Comparison of ENCODE assay signal across 7 mouse cellular contexts in genomic region chr17:26971247-26971905, GRCm38 (mm10). TPM values are rescaled to one million over a fixed set of nuclear protein-coding genes. Genes with fewer than 3 reads are reported as not detected.
A peak's percentile ranks its signal among the peaks of the same experiment; 100 is the strongest.
DNase-seq lines count a peak whose midpoint lies in the region; ATAC-seq and TF ChIP-seq lines count a peak whose summit lies in the region.

No protein-coding gene starts in this region.

- H3K36me3 ChIP-seq in kidney, embryonic 15.5 days, result peaks cover 53% of the 10 kb centered on the region
- peaks cover 72% of the 10 kb centered on the region for H3K36me3 ChIP-seq in embryonic facial prominence, embryonic 10.5 days (replicated peaks)
- peaks cover 68% of the 10 kb centered on the region for H3K36me3 ChIP-seq in hindbrain, embryonic 13.5 days
- H3K36me3 ChIP-seq in liver, postnatal 0 days (replicated peaks; ENCODE audit: insufficient read depth, low read length), result peaks cover 9% of the 10 kb centered on the region

- 0 out of 2 replicates have a peak overlapping the region, but pooled peaks have one; percentile 15 for H3K27ac ChIP-seq in kidney, embryonic 15.5 days
- H3K27ac ChIP-seq in embryonic facial prominence, embryonic 10.5 days (replicated peaks), result peak overlapping the region; percentile 57
- no peak overlapping the region for H3K27ac ChIP-seq in hindbrain, embryonic 13.5 days
- H3K27ac ChIP-seq in liver, postnatal 0 days (ENCODE audit: low read depth), result no peak overlapping the region

- H3K27me3 ChIP-seq in kidney, embryonic 15.5 days, result no peaks in the 10 kb centered on the region
- no peaks in the 10 kb centered on the region for H3K27me3 ChIP-seq in embryonic facial prominence, embryonic 10.5 days (replicated peaks; ENCODE audit: low read depth, poor library complexity, severe bottlenecking)
- H3K27me3 ChIP-seq in hindbrain, embryonic 13.5 days, result no peaks in the 10 kb centered on the region
- H3K27me3 ChIP-seq in liver, postnatal 0 days (ENCODE audit: insufficient read depth, low read length), result no peaks in the 10 kb centered on the region

- H3K4me3 ChIP-seq in kidney, embryonic 15.5 days (replicated peaks), result peak overlapping the region; percentile 81
- peak overlapping the region; percentile 92 for H3K4me3 ChIP-seq in embryonic facial prominence, embryonic 10.5 days
- no peak overlapping the region for H3K4me3 ChIP-seq in hindbrain, embryonic 13.5 days
- 0 out of 2 replicates have a peak overlapping the region, but pooled peaks have one; percentile 82 for H3K4me3 ChIP-seq in liver, postnatal 0 days (ENCODE audit: low read depth, low read length)

- peak overlapping the region; percentile 95 for H3K4me2 ChIP-seq in kidney, embryonic 15.5 days
- H3K4me2 ChIP-seq in hindbrain, embryonic 13.5 days, result peak overlapping the region; percentile 99
- 0 out of 2 replicates have a peak overlapping the region, but pooled peaks have one; percentile 100 for H3K4me2 ChIP-seq in liver, postnatal 0 days (ENCODE audit: low read depth, low read length)

- TF ChIP-seq CTCF in liver, postnatal 0 days (IDR thresholded peaks at IDR 0.05; ENCODE audit: low read depth), result no peak

- ATAC-seq in kidney, embryonic 15.5 days (replicated peaks; ENCODE audit: low FRiP score), result no peak
- no peak for ATAC-seq in hindbrain, embryonic 13.5 days (ENCODE audit: low FRiP score)
- ATAC-seq in liver, postnatal 0 days, result no peak

- TF ChIP-seq EP300 in liver, postnatal 0 days (IDR thresholded peaks at IDR 0.05; ENCODE audit: low read depth), result no peak

- 0 out of 2 replicates have a peak overlapping the region, but pooled peaks have one; percentile 4 for H3K9ac ChIP-seq in kidney, embryonic 15.5 days
- no peak overlapping the region; the same call in 1 of the 2 replicates for H3K9ac ChIP-seq in hindbrain, embryonic 13.5 days
- H3K9ac ChIP-seq in liver, postnatal 0 days (replicated peaks), result no peak overlapping the region; the same call in 1 of the 2 replicates

- H3K9me3 ChIP-seq in kidney, embryonic 15.5 days (replicated peaks), result no peaks in the 10 kb centered on the region
- H3K9me3 ChIP-seq in embryonic facial prominence, embryonic 10.5 days, result no peaks in the 10 kb centered on the region
- no peaks in the 10 kb centered on the region for H3K9me3 ChIP-seq in hindbrain, embryonic 13.5 days
- no peaks in the 10 kb centered on the region for H3K9me3 ChIP-seq in liver, postnatal 0 days (ENCODE audit: low read length)

- no peak for DNase-seq in kidney, postnatal 4 days
- DNase-seq in embryonic facial prominence, embryonic 10.5 days (ENCODE audit: low spot score), result no peak
- DNase-seq in liver, postnatal 0 days, result no peak
- DNase-seq in layer of hippocampus, postnatal 36 days, result no peak
- no peak for DNase-seq in cerebellum, adult 9-11 months

- 45% methylated on average over 7 of the region's 8 CpGs for WGBS in kidney, embryonic 15.5 days
- 59% methylated on average over 8 of the region's 8 CpGs for WGBS in embryonic facial prominence, embryonic 10.5 days
- WGBS in hindbrain, embryonic 13.5 days, result 60% methylated on average over 8 of the region's 8 CpGs
- 61% methylated on average over 8 of the region's 8 CpGs for WGBS in liver, postnatal 0 days (ENCODE audit: insufficient replicate concordance)

- H3K4me1 ChIP-seq in kidney, embryonic 15.5 days, result peaks cover 45% of the 10 kb centered on the region
- peaks cover 49% of the 10 kb centered on the region for H3K4me1 ChIP-seq in embryonic facial prominence, embryonic 10.5 days
- peaks cover 49% of the 10 kb centered on the region for H3K4me1 ChIP-seq in hindbrain, embryonic 13.5 days (replicated peaks)
- peaks cover 18% of the 10 kb centered on the region for H3K4me1 ChIP-seq in liver, postnatal 0 days (ENCODE audit: insufficient read depth)

RNA-seq across cellular contexts. Expression of gene Zbtb9, which starts 1.6 kb away (rescaled TPM):
- 18.4 and 20.0 TPM in 2 replicates for polyA plus RNA-seq in kidney, embryonic 15.5 days (2015; fragmentation: Nextera tagmentation; extraction: Ambion mirVana)
- polyA plus RNA-seq in embryonic facial prominence, embryonic 10.5 days (2016; fragmentation: Nextera tagmentation; extraction: Ambion mirVana), result 20.1 and 20.6 TPM in 2 replicates
- polyA plus RNA-seq in hindbrain, embryonic 13.5 days (2015; fragmentation: Nextera tagmentation; extraction: Ambion mirVana), result 17.8 and 18.0 TPM in 2 replicates
- polyA plus RNA-seq in liver, postnatal 0 days (2015; fragmentation: Nextera tagmentation; extraction: Ambion mirVana), result 3.3 and 4.4 TPM in 2 replicates
- total RNA-seq in layer of hippocampus, postnatal 36 days (2021), result 10 to 100 TPM; 15.0 to 15.6 TPM

RNA-seq across cellular contexts. Expression of gene Syngap1, which starts 30.3 kb away (rescaled TPM):
- 1.9 and 2.0 TPM in 2 replicates for polyA plus RNA-seq in kidney, embryonic 15.5 days (2015; fragmentation: Nextera tagmentation; extraction: Ambion mirVana)
- polyA plus RNA-seq in embryonic facial prominence, embryonic 10.5 days (2016; fragmentation: Nextera tagmentation; extraction: Ambion mirVana), result 1.4 and 1.6 TPM in 2 replicates
- polyA plus RNA-seq in hindbrain, embryonic 13.5 days (2015; fragmentation: Nextera tagmentation; extraction: Ambion mirVana), result 4.6 and 5.9 TPM in 2 replicates
- 0.19 and 0.33 TPM in 2 replicates for polyA plus RNA-seq in liver, postnatal 0 days (2015; fragmentation: Nextera tagmentation; extraction: Ambion mirVana)
- total RNA-seq in layer of hippocampus, postnatal 36 days (2021), result 100 to 1,000 TPM; 449 to 485 TPM

RNA-seq across cellular contexts. Expression of gene Cuta, which starts 32.0 kb away (rescaled TPM):
- polyA plus RNA-seq in kidney, embryonic 15.5 days (2015; fragmentation: Nextera tagmentation; extraction: Ambion mirVana), result 192 and 203 TPM in 2 replicates
- polyA plus RNA-seq in embryonic facial prominence, embryonic 10.5 days (2016; fragmentation: Nextera tagmentation; extraction: Ambion mirVana), result 176 and 182 TPM in 2 replicates
- 133 and 148 TPM in 2 replicates for polyA plus RNA-seq in hindbrain, embryonic 13.5 days (2015; fragmentation: Nextera tagmentation; extraction: Ambion mirVana)
- polyA plus RNA-seq in liver, postnatal 0 days (2015; fragmentation: Nextera tagmentation; extraction: Ambion mirVana), result 83.4 and 87.1 TPM in 2 replicates
- total RNA-seq in layer of hippocampus, postnatal 36 days (2021), result 100 to 1,000 TPM in 1 of 2 experiments, 10 to 100 TPM in 1; 99.3 to 104 TPM

RNA-seq across cellular contexts. Expression of gene Phf1, which starts 38.5 kb away (rescaled TPM):
- 7.0 and 8.7 TPM in 2 replicates for polyA plus RNA-seq in kidney, embryonic 15.5 days (2015; fragmentation: Nextera tagmentation; extraction: Ambion mirVana)
- polyA plus RNA-seq in embryonic facial prominence, embryonic 10.5 days (2016; fragmentation: Nextera tagmentation; extraction: Ambion mirVana), result 3.8 and 4.7 TPM in 2 replicates
- polyA plus RNA-seq in hindbrain, embryonic 13.5 days (2015; fragmentation: Nextera tagmentation; extraction: Ambion mirVana), result 17.9 and 19.2 TPM in 2 replicates
- 2.5 and 2.7 TPM in 2 replicates for polyA plus RNA-seq in liver, postnatal 0 days (2015; fragmentation: Nextera tagmentation; extraction: Ambion mirVana)
- total RNA-seq in layer of hippocampus, postnatal 36 days (2021), result 10 to 100 TPM; 28.8 to 30.0 TPM

RNA-seq across cellular contexts. Expression of gene Kifc5b, which starts 54.5 kb away (rescaled TPM):
- 9.0 and 9.3 TPM in 2 replicates for polyA plus RNA-seq in kidney, embryonic 15.5 days (2015; fragmentation: Nextera tagmentation; extraction: Ambion mirVana)
- polyA plus RNA-seq in embryonic facial prominence, embryonic 10.5 days (2016; fragmentation: Nextera tagmentation; extraction: Ambion mirVana), result 11.6 and 12.1 TPM in 2 replicates
- polyA plus RNA-seq in hindbrain, embryonic 13.5 days (2015; fragmentation: Nextera tagmentation; extraction: Ambion mirVana), result 3.6 and 4.5 TPM in 2 replicates
- polyA plus RNA-seq in liver, postnatal 0 days (2015; fragmentation: Nextera tagmentation; extraction: Ambion mirVana), result 1.6 and 2.7 TPM in 2 replicates
- 1 to 10 TPM; 3.2 to 4.0 TPM for total RNA-seq in layer of hippocampus, postnatal 36 days (2021)

Comparison
In these comparisons a context has a peak if more than half of its experiments do, and no peak if none do; other contexts are left out.
1. H3K27ac ChIP-seq: peak in kidney, embryonic 15.5 days (single experiment) and embryonic facial prominence, embryonic 10.5 days (single experiment); none in hindbrain, embryonic 13.5 days (single experiment) and liver, postnatal 0 days (single experiment).
2. Peak in every context shown above with its lines, with median percentiles within 50 percentile points of each other: H3K4me2 ChIP-seq.